Mouse (Mus musculus) thymus, adult 2 months (tissue): ENCODE results near the gene Phyhd1.

Experiments used
- CTCF ChIP-seq: fragments of 200-500 bp; IDR thresholded peaks from 2 replicates; pipeline ENCODE4 v1.5.1; 2012; ENCODE audit warnings: mild to moderate bottlenecking, control low read depth, low read length, moderate library complexity, borderline replicate concordance; ENCODE audit not compliant: control insufficient read depth, poor library complexity, insufficient read depth; ENCODE audit errors: extremely low read depth
- POLR2A ChIP-seq: fragments of 200-500 bp; IDR thresholded peaks from 2 replicates; pipeline ENCODE4 v1.6.1; 2012; ENCODE audit warnings: mild to moderate bottlenecking, low read length, control low read depth, moderate library complexity; ENCODE audit not compliant: control insufficient read depth, poor library complexity, insufficient read depth; ENCODE audit errors: extremely low read depth

- TF ChIP-seq POLR2A (no peak), CTCF (no peak)
These were observed 7.4 kb upstream of the Phyhd1 start for GRCm38 (mm10) chr2:30258600-30258999.
